Mouse (Mus musculus): ENCODE measurements at regions not wholly inside any gene's neighbourhood (a gene's known extent, or its start where the extent isn't known, plus 50 kb on each side); places are given as distances from the start of the nearest gene placed in this dataset.

- no peak for DNase-seq (ENCODE audit: low spot score)
These were observed 107.4 kb upstream of the Insig1 start for GRCm38 (mm10) chr5:27963765-27964164.

DNA sequence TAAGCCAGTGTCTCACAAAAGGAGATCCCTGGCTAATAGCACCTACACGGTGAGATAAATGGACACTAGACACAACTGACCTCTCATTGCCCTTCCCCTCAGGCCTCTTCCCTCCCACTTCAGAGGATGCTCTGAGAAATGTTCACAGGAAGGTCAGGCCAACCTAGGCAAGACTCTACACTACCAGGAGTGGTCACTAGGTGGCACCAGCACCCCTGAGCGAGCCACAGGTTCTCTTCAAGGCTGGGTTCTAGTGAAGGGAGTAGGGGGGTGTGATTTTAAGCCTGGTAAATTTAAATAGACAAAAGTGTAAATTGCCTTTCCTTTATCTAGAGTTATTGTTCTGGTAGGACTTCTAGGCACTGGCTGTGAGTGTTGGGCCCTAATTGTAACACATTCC is 76.0 kb upstream of the Insig1 start:
- peak; percentile 23 for DNase-seq (ENCODE audit: low spot score)

DNA sequence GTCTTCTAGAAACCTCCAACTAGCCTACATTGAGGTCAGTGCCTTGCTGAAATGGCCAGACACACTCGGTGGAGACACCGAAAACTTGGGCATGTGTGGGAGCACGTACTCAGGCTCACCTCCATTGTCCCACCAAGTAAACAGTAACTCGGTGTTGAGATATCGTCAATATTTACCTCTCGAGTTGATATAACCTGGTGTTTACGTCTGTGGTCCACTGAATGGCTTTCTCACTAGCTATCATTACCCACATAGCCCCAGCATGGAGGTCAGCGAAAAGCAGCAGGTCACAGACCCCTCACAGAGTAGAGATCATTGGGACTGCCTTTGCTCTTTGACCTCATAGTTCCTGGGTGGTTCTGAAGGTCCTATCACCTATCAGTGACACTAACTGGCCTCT is 73.4 kb upstream of the Insig1 start:
- DNase-seq (ENCODE audit: low spot score), result no peak

DNA sequence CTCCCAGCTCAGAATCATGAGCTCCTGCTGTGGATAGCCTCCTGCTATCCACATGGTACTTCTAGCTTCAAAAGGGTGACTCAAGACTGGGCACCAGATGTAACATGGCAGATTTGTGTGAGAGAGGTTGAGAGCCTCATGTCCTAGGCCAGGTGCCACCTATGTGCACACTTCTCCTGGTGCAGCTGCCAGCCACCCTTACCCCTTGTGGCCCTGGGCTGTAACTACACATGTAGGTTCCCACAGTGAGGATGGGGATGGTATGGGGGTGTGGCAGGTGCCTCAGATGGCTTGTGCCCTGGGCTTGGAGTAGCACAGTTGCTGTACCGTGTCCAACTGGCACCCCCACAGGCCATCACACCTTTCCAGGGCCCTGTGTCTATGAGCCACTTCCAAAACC is 68.2 kb upstream of the Insig1 start:
- no peak for DNase-seq (ENCODE audit: low spot score)

- DNase-seq (ENCODE audit: low spot score), result no peak
These were observed 67.2 kb upstream of the Insig1 start for GRCm38 (mm10) chr5:28003756-28004486.

DNA sequence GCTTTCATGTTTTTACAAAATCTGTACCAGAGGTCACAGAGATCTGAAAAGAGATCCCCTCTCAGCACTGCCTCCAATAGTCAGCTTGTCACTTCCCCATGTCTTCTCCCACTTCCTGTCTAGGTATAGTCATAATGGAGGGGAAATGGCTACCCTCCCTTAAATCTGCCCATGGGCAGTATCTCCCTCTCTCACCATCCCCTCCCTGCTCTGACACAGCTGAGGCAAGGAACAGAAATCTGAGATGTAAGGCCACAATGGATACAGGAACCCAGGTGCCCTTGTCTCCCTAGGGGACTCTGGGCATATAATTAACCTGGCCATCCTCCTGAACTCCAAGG is 66.7 kb upstream of the Insig1 start:
- no peak for DNase-seq (ENCODE audit: low spot score)

GRCm38 (mm10) chr5:28009386-28009785 is 61.8 kb upstream of the Insig1 start:
- DNase-seq (ENCODE audit: low spot score), result no peak

- DNase-seq (ENCODE audit: low spot score), result no peak
These were observed 61.3 kb upstream of the Insig1 start for GRCm38 (mm10) chr5:28009871-28010270.

DNA sequence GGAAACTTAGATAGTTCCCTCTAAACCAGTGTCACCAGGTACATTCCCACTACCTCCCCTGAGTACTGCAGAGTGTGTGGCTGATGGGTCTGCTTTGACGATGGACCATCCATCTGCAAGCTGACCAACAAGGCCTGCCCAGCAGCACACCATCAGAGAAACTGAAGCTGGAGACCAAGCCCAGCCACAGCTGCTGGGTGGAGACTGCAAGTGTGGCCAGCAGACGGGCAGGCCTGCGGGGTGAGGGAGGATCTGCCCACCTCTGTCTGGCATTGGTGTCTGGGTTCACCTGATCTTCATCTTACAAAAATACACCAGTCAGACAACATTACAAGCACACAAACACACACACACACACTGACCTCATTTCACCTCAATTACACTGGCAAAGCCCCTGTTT is 60.6 kb upstream of the Insig1 start:
- no peak for DNase-seq (ENCODE audit: low spot score)

- DNase-seq (ENCODE audit: low spot score), result no peak
These were observed 58.7 kb upstream of the Insig1 start for GRCm38 (mm10) chr5:28012496-28012895.

DNA sequence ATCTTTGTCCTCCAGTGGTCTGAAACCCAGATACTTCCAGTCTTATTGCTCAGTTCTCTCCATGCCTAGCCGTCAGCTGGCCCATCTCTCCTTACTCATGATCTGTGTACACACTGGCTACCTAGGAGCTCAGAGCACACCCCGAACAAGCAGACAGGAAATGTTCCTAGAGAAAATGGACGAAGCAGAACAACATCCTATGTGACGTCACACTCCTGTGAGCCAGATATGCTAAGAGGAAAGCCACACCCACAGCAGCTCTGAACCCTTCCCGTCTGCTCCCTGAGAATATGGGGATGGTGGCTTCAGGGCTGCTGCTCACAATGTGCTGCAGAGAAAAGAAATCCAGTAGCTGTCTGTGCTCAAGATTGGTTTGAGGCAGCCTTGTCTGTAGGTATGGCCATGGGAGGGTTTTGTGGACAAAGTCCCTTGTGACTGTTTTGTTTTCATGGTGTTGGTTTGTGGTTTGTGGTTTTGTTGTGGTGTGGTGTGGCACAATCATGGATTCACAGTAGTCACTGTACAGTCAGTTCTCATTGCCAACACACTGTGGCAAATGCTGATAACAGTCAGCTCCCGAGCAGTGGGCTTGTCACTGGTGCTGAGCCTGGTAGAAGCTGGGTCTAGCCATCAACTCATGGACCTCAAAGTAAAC is 57.4 kb upstream of the Insig1 start:
- DNase-seq (ENCODE audit: low spot score), result no peak

DNA sequence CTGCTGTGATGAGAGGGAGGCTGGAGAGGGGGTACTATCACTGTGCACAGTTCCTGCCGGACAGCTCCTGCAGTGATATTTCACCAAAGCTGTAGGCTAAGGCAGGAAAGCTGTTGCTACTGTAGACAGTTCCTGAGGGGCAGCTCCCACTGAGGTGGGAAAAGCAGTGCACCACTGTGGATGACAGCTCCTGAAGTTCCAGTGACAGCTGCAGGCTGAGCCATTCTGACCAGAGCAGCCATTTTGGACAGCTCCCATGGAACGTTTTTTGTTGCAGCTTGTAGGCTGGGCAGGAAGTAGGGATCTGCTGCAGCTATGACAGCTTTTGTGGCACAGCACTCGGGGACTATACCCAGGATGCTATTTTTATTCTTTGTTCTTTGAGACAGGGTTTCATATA is 51.3 kb upstream of the Insig1 start:
- no peak for DNase-seq (ENCODE audit: low spot score)

All from yolk sac, embryonic 10.5 days (tissue).